Mouse (Mus musculus) erythroid progenitor cell, adult 5-6 weeks (primary cell): ENCODE results near the gene Ncapg. TPM values are rescaled to one million over a fixed set of nuclear protein-coding genes. Genes with fewer than 3 reads are reported as not detected.

ENCODE experiments used
- ATAC-seq: replicated peaks from 2 replicates; pipeline ENCODE4 v1.8.0; 2016; ENCODE audit warnings: moderate number of reproducible peaks, mild to moderate bottlenecking, moderate TSS enrichment, inconsistent platforms; ENCODE audit not compliant: poor library complexity, low FRiP score, severe bottlenecking
- total RNA-seq, 2 experiments: library from RNA; stranded (forward) in 1 of 2; stranded (reverse) in 1 of 2; fragments of 150-400 nt in 1 of 2; fragments of 186-747, 209-891 nt in 1 of 2; gene quantifications; 2 replicates each; pipeline versions ENCODE4 v1.2.3 to v1.2.4; 2015 to 2017; ENCODE audit warnings: low replicate concordance in 2 of 2

The Ncapg gene
- total RNA-seq, 2 experiments from 2014 or later, result 362 to 401 TPM

GRCm38 (mm10) chr5:45689152-45689551, 19.4 kb downstream of the Ncapg start:
- peak; percentile 49; the same call in 1 of the 2 replicates for ATAC-seq

- no peak for ATAC-seq
Measured at GRCm38 (mm10) chr5:45690802-45691201, 21.1 kb downstream of the Ncapg start.

GRCm38 (mm10) chr5:45691678-45692077, 22.0 kb downstream of the Ncapg start:
- no peak for ATAC-seq

- ATAC-seq, result no peak
Measured at GRCm38 (mm10) chr5:45706811-45707210, 37.1 kb downstream of the Ncapg start.

GRCm38 (mm10) chr5:45709653-45710052, 39.9 kb downstream of the Ncapg start:
- ATAC-seq, result no peak

GRCm38 (mm10) chr5:45718848-45719488, 49.2 kb downstream of the Ncapg start:
- ATAC-seq, result no peak

- ATAC-seq, result no peak
Measured at GRCm38 (mm10) chr5:45733751-45734150, 64.0 kb downstream of the Ncapg start.

GRCm38 (mm10) chr5:45737911-45738310, 68.2 kb downstream of the Ncapg start:
- ATAC-seq, result no peak

Other genes with a start within 250 kb of the Ncapg start
- gene Qdpr, start 219.7 kb upstream of the Ncapg start, total RNA-seq (2015; ENCODE audit: low replicate concordance), result 3.4 and 32.8 TPM in 2 replicates
- gene Qdpr, start 219.7 kb upstream of the Ncapg start, total RNA-seq (2017; ENCODE audit: low replicate concordance), result 1.4 and 6.4 TPM in 2 replicates
- gene Clrn2, start 216.2 kb upstream of the Ncapg start, total RNA-seq (2015; ENCODE audit: low replicate concordance), result not detected in 2 replicates
- not detected in 2 replicates for gene Clrn2, start 216.2 kb upstream of the Ncapg start, total RNA-seq (2017; ENCODE audit: low replicate concordance)
- 19.8 and 24.7 TPM in 2 replicates for gene Lap3, start 176.5 kb upstream of the Ncapg start, total RNA-seq (2015; ENCODE audit: low replicate concordance)
- gene Lap3, start 176.5 kb upstream of the Ncapg start, total RNA-seq (2017; ENCODE audit: low replicate concordance), result 14.8 and 27.7 TPM in 2 replicates
- gene Med28, start 149.7 kb upstream of the Ncapg start, total RNA-seq (2015; ENCODE audit: low replicate concordance), result 38.6 and 68.8 TPM in 2 replicates
- gene Med28, start 149.7 kb upstream of the Ncapg start, total RNA-seq (2017; ENCODE audit: low replicate concordance), result 3.4 and 18.1 TPM in 2 replicates
- gene Fam184b, start 30.3 kb upstream of the Ncapg start, total RNA-seq (2015; ENCODE audit: low replicate concordance), result not detected in 2 replicates
- gene Fam184b, start 30.3 kb upstream of the Ncapg start, total RNA-seq (2017; ENCODE audit: low replicate concordance), result not detected in 2 replicates
- gene Lcorl, start 187.7 kb downstream of the Ncapg start, total RNA-seq (2015; ENCODE audit: low replicate concordance), result 18.4 and 36.9 TPM in 2 replicates
- gene Lcorl, start 187.7 kb downstream of the Ncapg start, total RNA-seq (2017; ENCODE audit: low replicate concordance), result 21.1 and 29.5 TPM in 2 replicates